Mouse (Mus musculus) embryonic facial prominence, embryonic 11.5 days (tissue): ENCODE measurements around the gene Tectb. TPM values are rescaled to one million over a fixed set of nuclear protein-coding genes. Genes with fewer than 3 reads are reported as not detected.
"Not testable (repeated sequence)": the region's sequence is repeated elsewhere in the genome, so short reads cannot be mapped to it uniquely, and the experiment has no call there.

Source experiments
- ATAC-seq: fragments of 200-750 bp; cut with Nextera tagmentation; replicated peaks from 2 replicates; pipeline ENCODE4 v1.8.0; 2017; ENCODE audit warnings: low read depth; ENCODE audit not compliant: insufficient number of reproducible peaks, low FRiP score, low TSS enrichment
- DNase-seq: peaks from one replicate; pipeline ENCODE4 v3.0.0-alpha.2; 2015; ENCODE audit warnings: low spot score
- H3K27ac ChIP-seq: fragments of 300-500 bp; sonication (generic); replicated peaks from 2 replicates; pipeline ENCODE4 v1.5.1; 2014; ENCODE audit warnings: mild to moderate bottlenecking, low read depth, low read length, control low read depth
- H3K27me3 ChIP-seq: fragments of 300-500 bp; sonication (generic); 2 replicates; pipeline ENCODE4 v1.6.1; 2014; ENCODE audit warnings: mild to moderate bottlenecking, low read length, moderate library complexity, mixed read lengths; ENCODE audit not compliant: control insufficient read depth, insufficient read depth
- H3K36me3 ChIP-seq: fragments of 300-500 bp; sonication (generic); replicated peaks from 2 replicates; pipeline ENCODE4 v1.6.1; 2014; ENCODE audit warnings: low read depth, mild to moderate bottlenecking, low read length, moderate library complexity, mixed read lengths; ENCODE audit not compliant: control insufficient read depth, insufficient read depth
- H3K4me1 ChIP-seq: fragments of 300-500 bp; sonication (generic); 2 replicates; pipeline ENCODE4 v1.6.1; 2014; ENCODE audit warnings: low read length, mixed read lengths; ENCODE audit not compliant: control insufficient read depth, insufficient read depth
- H3K4me2 ChIP-seq: fragments of 300-500 bp; sonication (generic); 2 replicates; pipeline ENCODE4 v1.6.1; 2014; ENCODE audit warnings: low read depth, mild to moderate bottlenecking, control low read depth, low read length, moderate library complexity
- H3K4me3 ChIP-seq: fragments of 300-500 bp; sonication (generic); 2 replicates; pipeline ENCODE4 v1.5.1; 2014; ENCODE audit warnings: low read depth, low read length, control low read depth
- H3K9ac ChIP-seq: fragments of 300-500 bp; sonication (generic); replicated peaks from 2 replicates; pipeline ENCODE4 v1.6.1; 2014; ENCODE audit warnings: mild to moderate bottlenecking, control low read depth, low read length
- H3K9me3 ChIP-seq: fragments of 300-500 bp; sonication (generic); replicated peaks from 2 replicates; pipeline ENCODE4 v1.6.1; 2016; ENCODE audit warnings: mild to moderate bottlenecking, low read length, inconsistent platforms, mixed read lengths; ENCODE audit not compliant: control insufficient read depth
- WGBS: fragments of 180-500 bp; shearing (Covaris S2); extraction: QIAGEN DNeasy Blood & Tissue Kit; methylation state at CpG from one replicate; pipeline ENCODE4 v1.1.7; 2014; 5-methylcytosine and 5-hydroxymethylcytosine counted together
- polyA plus RNA-seq: library from polyadenylated mRNA; unstranded; fragments of >200 nt; fragmentation: Nextera tagmentation; extraction: Ambion mirVana; gene quantifications from 2 replicates; pipeline ENCODE4 v1.2.1, GENCODE M21; 2014

Gene Tectb
- polyA plus RNA-seq, 1 experiment from 2014 or later: not detected

- Histone ChIP-seq H3K36me3 (no peaks in the 10 kb centered on the region), H3K4me3 (no peak overlapping the region), H3K9ac (no peak overlapping the region), H3K9me3 (no peaks in the 10 kb centered on the region; the same call in 1 of the 2 replicates), H3K4me2 (no peak overlapping the region), H3K27ac (no peak overlapping the region), H3K27me3 (no peaks in the 10 kb centered on the region), H3K4me1 (no peaks in the 10 kb centered on the region)
- 86% methylated on average over 2 of the region's 2 CpGs for WGBS
- DNase-seq (no peak), ATAC-seq (no peak)
These were observed 13.8 kb upstream of the Tectb start for GRCm38 (mm10) chr19:55166741-55167140.

- Histone ChIP-seq H3K4me2 (no peak overlapping the region), H3K27ac (no peak overlapping the region), H3K9ac (no peak overlapping the region), H3K36me3 (no peaks in the 10 kb centered on the region), H3K27me3 (no peaks in the 10 kb centered on the region), H3K4me3 (no peak overlapping the region), H3K4me1 (no peaks in the 10 kb centered on the region), H3K9me3 (no peaks in the 10 kb centered on the region; the same call in 1 of the 2 replicates)
- DNase-seq (no peak), ATAC-seq (no peak)
- 67% methylated on average over 2 of the region's 2 CpGs for WGBS
These were observed 12.8 kb upstream of the Tectb start for GRCm38 (mm10) chr19:55167741-55168140.

DNA sequence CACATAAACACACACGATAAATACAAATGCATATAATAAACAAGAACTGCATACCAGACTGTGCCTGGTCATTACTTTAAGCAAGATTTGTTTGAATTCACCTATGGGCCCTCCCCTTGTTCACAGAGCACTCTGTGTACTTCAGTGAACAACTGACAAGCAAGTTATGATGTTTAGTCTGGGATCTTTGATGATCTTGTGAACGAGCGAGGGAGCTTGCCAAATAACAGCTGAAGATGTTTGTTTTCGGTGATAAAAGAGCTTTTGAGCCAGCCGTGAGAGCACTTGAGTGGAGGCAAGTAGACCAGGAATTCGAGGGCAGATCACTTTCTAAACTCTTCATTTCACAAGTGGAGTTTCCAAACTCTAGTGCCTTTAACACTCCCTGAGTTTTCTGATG is 12.2 kb upstream of the Tectb start:
- Histone ChIP-seq H3K4me3 (no peak overlapping the region), H3K9ac (no peak overlapping the region), H3K4me1 (no peaks in the 10 kb centered on the region)

GRCm38 (mm10) chr19:55169236-55169729 is 11.2 kb upstream of the Tectb start:
- not testable (repeated sequence) for DNase-seq

More for the DNA sequence above, 12.2 kb upstream of the Tectb start:
- ATAC-seq (no peak), DNase-seq (no peak)
- Histone ChIP-seq H3K36me3 (no peaks in the 10 kb centered on the region), H3K27me3 (no peaks in the 10 kb centered on the region), H3K4me2 (no peak overlapping the region), H3K9me3 (no peaks in the 10 kb centered on the region; the same call in 1 of the 2 replicates), H3K27ac (no peak overlapping the region)
- WGBS: 84% methylated on average over 6 of the region's 6 CpGs

GRCm38 (mm10) chr19:55170399-55170798 is 10.1 kb upstream of the Tectb start:
- Histone ChIP-seq H3K9me3 (no peaks in the 10 kb centered on the region; the same call in 1 of the 2 replicates), H3K4me3 (no peak overlapping the region), H3K4me1 (no peaks in the 10 kb centered on the region), H3K4me2 (no peak overlapping the region), H3K27me3 (no peaks in the 10 kb centered on the region), H3K36me3 (no peaks in the 10 kb centered on the region), H3K27ac (no peak overlapping the region), H3K9ac (no peak overlapping the region)
- no peak for ATAC-seq
- DNase-seq: no peak

More at GRCm38 (mm10) chr19:55169236-55169729, 11.2 kb upstream of the Tectb start:
- not testable (repeated sequence) for H3K9me3 ChIP-seq, H3K36me3 ChIP-seq, ATAC-seq, H3K27ac ChIP-seq, H3K27me3 ChIP-seq, H3K4me2 ChIP-seq, H3K4me3 ChIP-seq, H3K4me1 ChIP-seq, H3K9ac ChIP-seq
- WGBS: 95% methylated on average over 8 of the region's 8 CpGs

DNA sequence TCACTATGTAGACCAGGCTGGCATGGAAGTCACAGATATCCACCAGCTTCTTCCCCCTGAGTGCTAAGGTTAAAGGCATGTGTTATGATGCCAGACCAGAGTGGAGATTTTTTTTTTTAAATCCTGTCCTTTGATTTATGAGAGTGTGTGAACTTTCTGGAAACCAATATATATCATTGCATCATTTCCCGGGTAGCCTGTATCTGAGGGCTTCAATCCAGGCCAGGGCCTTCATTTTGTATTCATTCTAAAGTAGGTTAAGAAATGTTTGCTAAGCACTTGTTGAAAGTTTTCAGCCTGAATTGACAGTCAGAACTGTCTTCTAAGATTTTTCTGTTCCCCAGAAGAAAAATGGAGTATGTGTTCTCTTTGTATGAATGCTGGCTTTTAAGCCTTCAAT is 8.9 kb upstream of the Tectb start:
- H3K4me1 ChIP-seq: no peaks in the 10 kb centered on the region
- no peaks in the 10 kb centered on the region for H3K27me3 ChIP-seq
- no peak overlapping the region for H3K9ac ChIP-seq
- H3K4me3 ChIP-seq: no peak overlapping the region
- no peaks in the 10 kb centered on the region; the same call in 1 of the 2 replicates for H3K9me3 ChIP-seq
- WGBS: 84% methylated on average over 1 of the region's 1 CpGs
- no peak overlapping the region for H3K27ac ChIP-seq
- DNase-seq (no peak), ATAC-seq (no peak)
- no peak overlapping the region for H3K4me2 ChIP-seq
- no peaks in the 10 kb centered on the region for H3K36me3 ChIP-seq

DNA sequence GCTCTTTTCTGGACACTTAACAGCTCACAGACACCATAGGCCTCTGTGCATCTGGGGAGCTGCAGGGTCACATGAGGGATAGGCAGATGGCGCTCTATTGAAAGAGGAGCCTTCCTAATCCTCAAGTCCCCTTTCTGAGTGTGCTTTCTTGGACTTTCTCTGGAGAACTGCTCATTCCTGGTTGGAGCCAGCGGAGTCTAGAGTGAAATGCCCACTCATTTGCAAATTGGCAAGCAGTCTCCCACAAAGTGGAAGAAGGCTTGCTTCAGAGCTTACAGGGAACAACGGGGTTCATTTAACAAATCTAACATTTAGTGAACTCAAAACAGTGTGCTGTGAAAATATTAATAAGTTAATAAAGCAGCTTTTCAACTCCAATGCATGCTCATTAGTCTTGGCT is 3.4 kb upstream of the Tectb start:
- no peak for DNase-seq
- WGBS: 96% methylated on average over 3 of the region's 3 CpGs
- no peaks in the 10 kb centered on the region for H3K9me3 ChIP-seq
- no peaks in the 10 kb centered on the region for H3K27me3 ChIP-seq
- H3K9ac ChIP-seq: no peak overlapping the region
- H3K27ac ChIP-seq: no peak overlapping the region
- no peak for ATAC-seq
- no peak overlapping the region for H3K4me3 ChIP-seq
- H3K4me2 ChIP-seq: no peak overlapping the region
- no peaks in the 10 kb centered on the region for H3K36me3 ChIP-seq
- H3K4me1 ChIP-seq: no peaks in the 10 kb centered on the region

DNA sequence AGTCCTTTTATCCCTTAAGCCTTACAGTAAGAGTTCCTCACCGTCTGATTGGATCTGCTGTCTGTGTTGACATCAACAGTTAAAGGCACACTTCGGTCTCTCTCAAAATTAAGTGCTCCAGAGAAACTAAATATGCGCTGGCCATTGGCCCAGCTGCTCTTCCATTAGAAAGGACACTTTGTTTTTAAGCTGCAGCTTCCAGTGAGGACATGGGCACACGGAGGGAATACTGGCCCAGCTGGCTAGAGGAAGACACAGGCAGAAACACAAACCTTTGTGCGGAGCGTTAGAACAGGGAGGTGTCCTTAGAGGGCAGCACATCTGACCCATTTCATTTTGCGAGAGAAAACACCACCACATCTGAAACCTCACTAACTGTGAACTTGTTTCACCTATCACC is 3.9 kb downstream of the Tectb start:
- H3K4me2 ChIP-seq: no peak overlapping the region
- no peaks in the 10 kb centered on the region for H3K9me3 ChIP-seq
- no peaks in the 10 kb centered on the region for H3K27me3 ChIP-seq
- ATAC-seq (no peak), DNase-seq (no peak)
- H3K4me1 ChIP-seq: no peaks in the 10 kb centered on the region
- H3K4me3 ChIP-seq: no peak overlapping the region
- H3K9ac ChIP-seq: no peak overlapping the region
- H3K36me3 ChIP-seq: no peaks in the 10 kb centered on the region
- H3K27ac ChIP-seq: no peak overlapping the region
- WGBS: 75% methylated on average over 7 of the region's 7 CpGs
